Mouse (Mus musculus): Measurements from ENCODE around the gene Clgn. TPM values are rescaled to one million over a fixed set of nuclear protein-coding genes. Genes with fewer than 3 reads are reported as not detected.

The Clgn gene
- polyA plus RNA-seq, 1 experiment, result 1.1 TPM

DNA sequence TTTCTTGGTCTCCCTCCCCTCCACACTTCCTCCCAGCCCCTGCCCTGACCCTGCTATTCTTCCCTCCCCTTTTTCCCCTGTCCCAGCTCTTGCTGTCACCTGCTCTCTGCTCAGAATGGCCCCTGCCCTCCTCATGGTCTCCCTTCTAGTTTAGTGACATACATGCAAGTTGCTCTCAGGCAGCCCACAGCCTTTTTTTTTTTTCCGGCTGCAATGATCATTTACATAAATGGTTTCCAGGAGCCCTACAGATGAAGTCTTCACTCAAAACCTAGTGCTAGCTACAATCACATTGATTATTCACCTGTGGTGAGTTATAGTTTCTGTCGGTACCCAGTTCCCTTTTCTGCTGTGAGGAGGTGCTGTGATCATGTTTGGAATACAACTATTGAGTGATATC is 8.7 kb upstream of the Clgn start:
- no peak overlapping the region for H3K27ac ChIP-seq (ENCODE audit: control insufficient read depth, insufficient read depth, low read depth, low read length, poor library complexity)
- 64% methylated on average over 2 of the region's 2 CpGs for WGBS
- H3K4me1 ChIP-seq (ENCODE audit: control insufficient read depth, insufficient read depth, low read length), result no peaks in the 10 kb centered on the region
- H3K4me3 ChIP-seq (replicated peaks; ENCODE audit: control insufficient read depth, low read depth, low read length), result no peak overlapping the region
- no peak for TF ChIP-seq POLR2A (IDR thresholded peaks at IDR 0.05; ENCODE audit: borderline replicate concordance, control insufficient read depth, low read depth, low read length)
- TF ChIP-seq CTCF (IDR thresholded peaks at IDR 0.05; ENCODE audit: control insufficient read depth, insufficient read depth, low read length), result no peak

GRCm38 (mm10) chr8:83382850-83383249 is 6.8 kb upstream of the Clgn start:
- no peak for TF ChIP-seq POLR2A (IDR thresholded peaks at IDR 0.05; ENCODE audit: borderline replicate concordance, control insufficient read depth, low read depth, low read length)
- no peak for TF ChIP-seq CTCF (IDR thresholded peaks at IDR 0.05; ENCODE audit: control insufficient read depth, insufficient read depth, low read length)
- no peaks in the 10 kb centered on the region for H3K4me1 ChIP-seq (ENCODE audit: control insufficient read depth, insufficient read depth, low read length)
- H3K27ac ChIP-seq (ENCODE audit: control insufficient read depth, insufficient read depth, low read depth, low read length, poor library complexity), result no peak overlapping the region
- WGBS, result 34% methylated on average over 2 of the region's 2 CpGs
- H3K4me3 ChIP-seq (replicated peaks; ENCODE audit: control insufficient read depth, low read depth, low read length), result no peak overlapping the region

GRCm38 (mm10) chr8:83390006-83390701 is 487 bp downstream of the Clgn start:
- no peaks in the 10 kb centered on the region for H3K4me1 ChIP-seq (ENCODE audit: control insufficient read depth, insufficient read depth, low read length)
- 17% methylated on average over 14 of the region's 14 CpGs for WGBS
- TF ChIP-seq CTCF (IDR thresholded peaks at IDR 0.05; ENCODE audit: control insufficient read depth, insufficient read depth, low read length), result no peak
- TF ChIP-seq POLR2A (IDR thresholded peaks at IDR 0.05; ENCODE audit: borderline replicate concordance, control insufficient read depth, low read depth, low read length), result no peak
- H3K27ac ChIP-seq (ENCODE audit: control insufficient read depth, insufficient read depth, low read depth, low read length, poor library complexity), result no peak overlapping the region
- peak overlapping the region; percentile 25 for H3K4me3 ChIP-seq (replicated peaks; ENCODE audit: control insufficient read depth, low read depth, low read length)

GRCm38 (mm10) chr8:83392521-83392920 is 2.9 kb downstream of the Clgn start:
- Histone ChIP-seq H3K4me1 (ENCODE audit: control insufficient read depth, insufficient read depth, low read length) (no peaks in the 10 kb centered on the region), H3K4me3 (replicated peaks; ENCODE audit: control insufficient read depth, low read depth, low read length) (no peak overlapping the region), H3K27ac (ENCODE audit: control insufficient read depth, insufficient read depth, low read depth, low read length, poor library complexity) (no peak overlapping the region)
- TF ChIP-seq POLR2A (IDR thresholded peaks at IDR 0.05; ENCODE audit: borderline replicate concordance, control insufficient read depth, low read depth, low read length) (no peak), CTCF (IDR thresholded peaks at IDR 0.05; ENCODE audit: control insufficient read depth, insufficient read depth, low read length) (no peak)
- 86% methylated on average over 1 of the region's 1 CpGs for WGBS

- Histone ChIP-seq H3K27ac (ENCODE audit: control insufficient read depth, insufficient read depth, low read depth, low read length, poor library complexity) (no peak overlapping the region), H3K4me3 (replicated peaks; ENCODE audit: control insufficient read depth, low read depth, low read length) (no peak overlapping the region), H3K4me1 (ENCODE audit: control insufficient read depth, insufficient read depth, low read length) (no peaks in the 10 kb centered on the region)
- TF ChIP-seq POLR2A (IDR thresholded peaks at IDR 0.05; ENCODE audit: borderline replicate concordance, control insufficient read depth, low read depth, low read length), result no peak
- no peak for TF ChIP-seq CTCF (IDR thresholded peaks at IDR 0.05; ENCODE audit: control insufficient read depth, insufficient read depth, low read length)
- WGBS, result 77% methylated on average over 5 of the region's 5 CpGs
These were observed 4.7 kb downstream of the Clgn start for GRCm38 (mm10) chr8:83394325-83394724.

- Histone ChIP-seq H3K27ac (ENCODE audit: control insufficient read depth, insufficient read depth, low read depth, low read length, poor library complexity) (no peak overlapping the region), H3K4me1 (ENCODE audit: control insufficient read depth, insufficient read depth, low read length) (no peaks in the 10 kb centered on the region), H3K4me3 (replicated peaks; ENCODE audit: control insufficient read depth, low read depth, low read length) (no peak overlapping the region)
- WGBS, result 87% methylated on average over 6 of the region's 6 CpGs
- TF ChIP-seq CTCF (IDR thresholded peaks at IDR 0.05; ENCODE audit: control insufficient read depth, insufficient read depth, low read length) (no peak), POLR2A (IDR thresholded peaks at IDR 0.05; ENCODE audit: borderline replicate concordance, control insufficient read depth, low read depth, low read length) (no peak)
These were observed 7.0 kb downstream of the Clgn start for GRCm38 (mm10) chr8:83396680-83397079.

GRCm38 (mm10) chr8:83397726-83398125 is 8.1 kb downstream of the Clgn start:
- no peak overlapping the region for H3K27ac ChIP-seq (ENCODE audit: control insufficient read depth, insufficient read depth, low read depth, low read length, poor library complexity)
- no peak overlapping the region for H3K4me3 ChIP-seq (replicated peaks; ENCODE audit: control insufficient read depth, low read depth, low read length)
- no peak for TF ChIP-seq CTCF (IDR thresholded peaks at IDR 0.05; ENCODE audit: control insufficient read depth, insufficient read depth, low read length)
- no peak for TF ChIP-seq POLR2A (IDR thresholded peaks at IDR 0.05; ENCODE audit: borderline replicate concordance, control insufficient read depth, low read depth, low read length)
- WGBS, result 76% methylated on average over 4 of the region's 4 CpGs
- H3K4me1 ChIP-seq (ENCODE audit: control insufficient read depth, insufficient read depth, low read length), result no peaks in the 10 kb centered on the region

- Histone ChIP-seq H3K4me1 (ENCODE audit: control insufficient read depth, insufficient read depth, low read length) (no peaks in the 10 kb centered on the region), H3K27ac (ENCODE audit: control insufficient read depth, insufficient read depth, low read depth, low read length, poor library complexity) (no peak overlapping the region), H3K4me3 (replicated peaks; ENCODE audit: control insufficient read depth, low read depth, low read length) (no peak overlapping the region)
- TF ChIP-seq POLR2A (IDR thresholded peaks at IDR 0.05; ENCODE audit: borderline replicate concordance, control insufficient read depth, low read depth, low read length), result no peak
- no peak for TF ChIP-seq CTCF (IDR thresholded peaks at IDR 0.05; ENCODE audit: control insufficient read depth, insufficient read depth, low read length)
- 37% methylated on average over 10 of the region's 10 CpGs for WGBS
These were observed 15.9 kb downstream of the Clgn start for GRCm38 (mm10) chr8:83405548-83405947.

GRCm38 (mm10) chr8:83406836-83407235 is 17.2 kb downstream of the Clgn start:
- 52% methylated on average over 6 of the region's 6 CpGs for WGBS
- Histone ChIP-seq H3K27ac (ENCODE audit: control insufficient read depth, insufficient read depth, low read depth, low read length, poor library complexity) (no peak overlapping the region), H3K4me3 (replicated peaks; ENCODE audit: control insufficient read depth, low read depth, low read length) (no peak overlapping the region), H3K4me1 (ENCODE audit: control insufficient read depth, insufficient read depth, low read length) (no peaks in the 10 kb centered on the region)
- no peak for TF ChIP-seq POLR2A (IDR thresholded peaks at IDR 0.05; ENCODE audit: borderline replicate concordance, control insufficient read depth, low read depth, low read length)
- TF ChIP-seq CTCF (IDR thresholded peaks at IDR 0.05; ENCODE audit: control insufficient read depth, insufficient read depth, low read length), result no peak

All from bone marrow, adult 2 months (tissue).